In the genomic region with DNA sequence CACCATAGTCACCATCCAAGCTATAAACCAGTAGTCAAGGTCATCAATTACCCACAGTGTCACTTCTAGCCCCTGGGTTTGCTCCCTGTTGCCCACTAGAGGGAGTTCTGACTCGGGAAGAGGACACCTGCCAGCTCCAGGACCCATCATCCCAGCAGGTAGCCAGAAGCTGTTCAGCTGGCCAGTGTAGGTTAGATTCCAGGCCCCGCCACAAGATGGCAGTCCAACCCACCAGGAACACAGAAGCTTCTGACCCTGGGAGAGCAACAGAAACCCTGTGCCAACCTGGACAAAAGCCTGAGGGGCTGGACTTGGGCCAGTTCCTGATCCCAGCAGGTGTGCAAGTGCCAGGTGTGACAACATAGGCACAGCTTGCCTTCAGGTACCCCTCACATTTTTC, we compare ENCODE assay signal across 8 mouse cellular contexts. TPM values are rescaled to one million over a fixed set of nuclear protein-coding genes. Genes with fewer than 3 reads are reported as not detected.
DNase-seq lines count a peak whose midpoint lies in the region; ATAC-seq and TF ChIP-seq lines count a peak whose summit lies in the region.
"Had no signal": no experiment of that assay in that cellular context is flagged by ENCODE, and none has a peak within 500 bp of the region (broad histone marks: within the 10 kb centered on the region; RNA-seq: fewer than 3 reads in every experiment).

No protein-coding gene starts in this region.

- 0% methylated on average over 2 of the region's 2 CpGs for WGBS in forebrain, postnatal 0 days
- WGBS in hindbrain, embryonic 14.5 days: 0% methylated on average over 2 of the region's 2 CpGs
- 2% methylated on average over 2 of the region's 2 CpGs for WGBS in midbrain, embryonic 12.5 days

- H3K9me3 ChIP-seq in forebrain, postnatal 0 days (ENCODE audit: low read length): no peaks in the 10 kb centered on the region
- no peaks in the 10 kb centered on the region for H3K9me3 ChIP-seq in hindbrain, embryonic 14.5 days (ENCODE audit: control insufficient read depth, low read length)
- no peaks in the 10 kb centered on the region for H3K9me3 ChIP-seq in midbrain, embryonic 12.5 days

- ATAC-seq in forebrain, postnatal 0 days: peak; percentile 12; the same call in 1 of the 2 replicates
- ATAC-seq in hindbrain, embryonic 14.5 days (ENCODE audit: low FRiP score): peak; percentile 18; the same call in 1 of the 2 replicates
- peak; percentile 31; the same call in 1 of the 2 replicates for ATAC-seq in midbrain, embryonic 12.5 days (ENCODE audit: low FRiP score, low read depth)

- TF ChIP-seq CTCF in forebrain, postnatal 0 days (IDR thresholded peaks at IDR 0.05; ENCODE audit: low read depth): peak; percentile 97

- H3K4me2 ChIP-seq in forebrain, postnatal 0 days (ENCODE audit: low read depth): no peak overlapping the region
- H3K4me2 ChIP-seq in hindbrain, embryonic 14.5 days (replicated peaks): no peak overlapping the region
- H3K4me2 ChIP-seq in midbrain, embryonic 12.5 days (replicated peaks): no peak overlapping the region

- H3K9ac ChIP-seq in forebrain, postnatal 0 days: no peak overlapping the region
- no peak overlapping the region for H3K9ac ChIP-seq in hindbrain, embryonic 14.5 days
- H3K9ac ChIP-seq in midbrain, embryonic 12.5 days (replicated peaks): no peak overlapping the region

- H3K4me1 ChIP-seq in forebrain, postnatal 0 days (ENCODE audit: insufficient read depth): no peaks in the 10 kb centered on the region; the same call in 1 of the 2 replicates
- 0 out of 2 replicates have a peak, but pooled peaks cover 5% of the 10 kb centered on the region for H3K4me1 ChIP-seq in hindbrain, embryonic 14.5 days (replicated peaks; ENCODE audit: control insufficient read depth, insufficient read depth, low read length)
- peaks cover 13% of the 10 kb centered on the region for H3K4me1 ChIP-seq in midbrain, embryonic 12.5 days

- no peaks in the 10 kb centered on the region for H3K27me3 ChIP-seq in forebrain, postnatal 0 days (ENCODE audit: insufficient read depth, low read length)
- H3K27me3 ChIP-seq in hindbrain, embryonic 14.5 days (ENCODE audit: control insufficient read depth, insufficient read depth, low read length): peaks cover 27% of the 10 kb centered on the region
- H3K27me3 ChIP-seq in midbrain, embryonic 12.5 days: peaks cover 67% of the 10 kb centered on the region

- no peak overlapping the region for H3K4me3 ChIP-seq in forebrain, postnatal 0 days (ENCODE audit: low read depth, low read length)
- H3K4me3 ChIP-seq in hindbrain, embryonic 14.5 days (replicated peaks; ENCODE audit: low read length): no peak overlapping the region
- no peak overlapping the region for H3K4me3 ChIP-seq in midbrain, embryonic 12.5 days

- peak; percentile 79 for DNase-seq in Muller cell, postnatal 12 days (ENCODE audit: inconsistent ontology term)
- peak; percentile 20 for DNase-seq in c-Kit-positive CD71-positive TER-119-negative erythroid progenitor cells, embryonic 14.5 days (ENCODE audit: low read depth)
- DNase-seq in forebrain, postnatal 0 days: peak; percentile 85
- peak; percentile 92 for DNase-seq in hindbrain, embryonic 14.5 days (ENCODE audit: low spot score)
- DNase-seq in left cerebral cortex, adult 11 months (ENCODE audit: low spot score): peak; percentile 70
- DNase-seq in spleen, adult 12 weeks (ENCODE audit: low spot score): peak; percentile 52

- H3K27ac ChIP-seq in forebrain, postnatal 0 days (ENCODE audit: low read depth, low read length): no peak overlapping the region
- H3K27ac ChIP-seq in hindbrain, embryonic 14.5 days: no peak overlapping the region
- H3K27ac ChIP-seq in midbrain, embryonic 12.5 days (replicated peaks): no peak overlapping the region
- H3K27ac ChIP-seq: macrophage had no signal

- no peaks in the 10 kb centered on the region for H3K36me3 ChIP-seq in forebrain, postnatal 0 days (ENCODE audit: insufficient read depth)
- no peaks in the 10 kb centered on the region for H3K36me3 ChIP-seq in hindbrain, embryonic 14.5 days (replicated peaks; ENCODE audit: control insufficient read depth, insufficient read depth)
- no peaks in the 10 kb centered on the region for H3K36me3 ChIP-seq in midbrain, embryonic 12.5 days

RNA-seq across cellular contexts. Expression of gene Kcnc1, which starts 3.2 kb away (rescaled TPM):
- 19.2 and 23.3 TPM in 2 replicates for total RNA-seq in forebrain, postnatal 0 days (2014; rRNA removed)
- polyA plus RNA-seq in forebrain, postnatal 0 days (2015; fragmentation: Nextera tagmentation; extraction: Ambion mirVana): 9.3 and 22.8 TPM in 2 replicates
- 16.6 and 20.8 TPM in 2 replicates for polyA plus RNA-seq in hindbrain, embryonic 14.5 days (2014; fragmentation: Nextera tagmentation; extraction: Ambion mirVana)
- polyA plus RNA-seq in midbrain, embryonic 12.5 days (2016; fragmentation: Nextera tagmentation; extraction: Ambion mirVana): 7.1 and 9.5 TPM in 2 replicates
- polyA plus RNA-seq: macrophage had no signal

RNA-seq across cellular contexts. Expression of gene Myod1, which starts 16.8 kb away (rescaled TPM):
- total RNA-seq in forebrain, postnatal 0 days (2014; rRNA removed): not detected in 2 replicates
- polyA plus RNA-seq in forebrain, postnatal 0 days (2015; fragmentation: Nextera tagmentation; extraction: Ambion mirVana): 0.19 TPM in 1 of 2 replicates, not detected in the other
- polyA plus RNA-seq in hindbrain, embryonic 14.5 days (2014; fragmentation: Nextera tagmentation; extraction: Ambion mirVana): 0.10 and 0.11 TPM in 2 replicates
- polyA plus RNA-seq in midbrain, embryonic 12.5 days (2016; fragmentation: Nextera tagmentation; extraction: Ambion mirVana): not detected in 2 replicates
- polyA plus RNA-seq: macrophage had no signal

Comparison
In these comparisons a context has a peak if more than half of its experiments do, and no peak if none do; other contexts are left out.
1. DNase-seq: peak in every context shown above with its lines; median percentile 92 in hindbrain, embryonic 14.5 days; 85 in forebrain, postnatal 0 days; 79 in Muller cell, postnatal 12 days; 70 in left cerebral cortex, adult 11 months; 52 in spleen, adult 12 weeks; 20 in c-Kit-positive CD71-positive TER-119-negative erythroid progenitor cells, embryonic 14.5 days.